Mouse (Mus musculus) C2C12 (cell line): ENCODE data around the gene Topaz1.

Source experiments
- CTCF ChIP-seq: IDR thresholded peaks from one replicate; pipeline ENCODE4 v1.5.1; 2011; ENCODE audit not compliant: control insufficient read depth, insufficient read depth, insufficient read length
- MYOD1 ChIP-seq: IDR thresholded peaks from one replicate; pipeline ENCODE4 v1.6.1; 2011; ENCODE audit warnings: low read depth; ENCODE audit not compliant: control insufficient read depth, insufficient read length

- no peak for TF ChIP-seq CTCF
- TF ChIP-seq MYOD1: no peak
Measured at GRCm38 (mm10) chr9:122805053-122805844, 58.1 kb downstream of the Topaz1 start, which contains the start of gene Tcaim.
